Mouse (Mus musculus) liver, embryonic 14.5 days (tissue): ENCODE data around the gene Jmjd7.

Experiments
- CTCF ChIP-seq: IDR thresholded peaks from 2 replicates; pipeline ENCODE4 v1.5.1; 2016; ENCODE audit warnings: antibody characterized with exemption, low read depth, control low read depth
- EP300 ChIP-seq: IDR thresholded peaks from 2 replicates; pipeline ENCODE4 v1.6.1; 2016; ENCODE audit warnings: antibody characterized with exemption, low read depth

DNA sequence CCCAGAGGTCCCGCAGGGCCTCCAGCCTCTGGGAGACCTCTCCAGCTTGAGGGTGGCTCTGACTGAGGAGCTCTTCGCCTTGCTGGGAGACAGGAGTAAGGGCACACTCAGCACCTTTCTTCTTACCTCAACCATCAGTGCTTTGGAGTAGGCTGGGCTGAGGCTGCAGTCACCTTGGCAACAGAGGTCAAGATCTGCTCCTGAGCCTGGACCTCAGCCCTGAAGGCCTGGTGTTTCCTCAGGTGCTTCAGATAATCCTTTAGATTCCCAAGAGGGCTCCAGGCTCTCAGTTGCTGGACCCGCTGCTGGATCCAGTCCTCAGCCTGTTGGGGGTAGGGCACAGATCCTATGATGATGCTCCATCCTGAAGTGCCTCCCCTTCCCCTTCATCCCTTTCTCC, 32.2 kb downstream of the Jmjd7 start:
- TF ChIP-seq CTCF (no peak), EP300 (no peak)
